Mouse (Mus musculus) fat pad, adult 2 months (tissue): ENCODE measurements around the gene Ypel2.

Experiments used
- DNase-seq: peaks from one replicate; pipeline ENCODE4 v3.0.0-alpha.2; 2011; ENCODE audit warnings: low read depth, low spot score; ENCODE audit errors: extremely low read depth

Ypel2 gene

DNA sequence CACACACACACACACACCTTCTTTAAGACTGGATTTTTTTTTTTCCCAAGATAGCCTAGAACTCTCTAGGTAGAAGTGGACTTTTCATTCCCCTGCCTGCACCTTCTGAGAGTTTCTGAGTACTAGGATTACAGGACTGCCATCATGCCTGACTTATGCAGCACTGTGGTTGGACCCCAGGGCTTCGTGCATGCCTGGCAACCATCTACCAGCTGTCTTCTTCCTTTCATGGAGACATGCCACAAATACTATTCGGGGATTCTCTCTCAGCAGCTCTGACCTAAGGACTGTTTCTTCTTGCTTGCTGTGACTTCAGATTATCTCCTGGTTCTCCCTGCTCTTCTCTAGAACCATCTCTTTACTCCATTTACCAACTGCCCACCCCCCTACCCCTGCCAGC, 88.2 kb downstream of the Ypel2 start:
- no peak for DNase-seq

DNA sequence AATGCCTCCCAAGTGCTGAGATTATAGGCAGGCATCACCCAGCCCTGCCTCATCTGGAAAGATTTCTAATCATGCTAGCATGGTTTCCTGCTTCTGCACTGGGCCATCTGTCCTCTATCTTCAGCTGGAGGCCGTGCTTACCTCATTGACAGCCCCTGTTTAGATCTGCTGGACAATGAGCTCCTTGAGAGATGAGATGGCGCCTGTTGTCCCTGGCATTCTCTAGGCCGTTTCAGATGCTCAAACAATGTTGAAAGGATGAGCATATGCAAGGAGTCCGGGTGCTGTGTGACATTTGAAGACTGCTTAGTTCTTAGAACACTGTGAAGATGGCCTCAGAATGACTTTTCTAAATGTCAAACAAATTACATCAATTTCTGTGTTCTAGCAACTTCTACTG, 88.8 kb downstream of the Ypel2 start:
- DNase-seq, result no peak

DNA sequence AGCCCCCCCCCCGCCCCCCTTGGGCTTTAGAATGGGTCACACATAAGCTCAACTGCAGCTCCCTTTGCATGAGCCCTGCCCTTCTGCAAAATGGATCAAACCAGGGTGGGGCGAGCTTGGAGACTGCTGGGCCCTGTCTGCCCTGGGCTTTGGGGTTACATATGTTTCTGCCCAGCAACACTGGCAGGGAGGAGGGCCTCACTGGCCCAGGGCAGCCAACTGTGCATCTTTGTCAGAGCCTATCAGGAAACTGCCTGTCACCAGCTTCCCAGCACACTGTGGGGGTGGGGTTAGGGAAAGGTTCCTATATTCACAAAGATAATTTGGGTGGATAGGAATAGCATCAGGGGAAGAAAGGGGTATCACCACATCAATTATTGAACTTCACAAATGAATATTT, 95.1 kb downstream of the Ypel2 start:
- no peak for DNase-seq

DNA sequence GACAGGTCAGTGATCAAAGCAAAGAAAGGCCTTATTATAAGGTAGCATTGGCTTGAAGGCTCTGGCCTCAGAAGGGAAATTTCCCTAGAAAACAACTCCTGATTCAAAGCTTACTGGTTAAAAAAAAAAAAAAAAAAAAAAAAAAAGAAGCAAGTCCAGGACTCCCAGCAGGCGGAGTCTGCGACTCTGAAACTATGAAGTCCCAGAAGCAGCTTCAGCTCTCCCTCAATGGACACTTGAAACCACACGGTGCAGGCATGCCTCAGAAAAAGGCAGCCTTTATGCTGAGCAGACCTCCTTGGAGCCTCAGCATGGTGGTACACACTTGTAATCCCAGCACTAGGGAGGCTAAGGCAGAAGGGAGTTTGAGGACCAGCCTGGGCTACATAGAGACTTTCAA, 97.9 kb downstream of the Ypel2 start:
- DNase-seq, result no peak

DNA sequence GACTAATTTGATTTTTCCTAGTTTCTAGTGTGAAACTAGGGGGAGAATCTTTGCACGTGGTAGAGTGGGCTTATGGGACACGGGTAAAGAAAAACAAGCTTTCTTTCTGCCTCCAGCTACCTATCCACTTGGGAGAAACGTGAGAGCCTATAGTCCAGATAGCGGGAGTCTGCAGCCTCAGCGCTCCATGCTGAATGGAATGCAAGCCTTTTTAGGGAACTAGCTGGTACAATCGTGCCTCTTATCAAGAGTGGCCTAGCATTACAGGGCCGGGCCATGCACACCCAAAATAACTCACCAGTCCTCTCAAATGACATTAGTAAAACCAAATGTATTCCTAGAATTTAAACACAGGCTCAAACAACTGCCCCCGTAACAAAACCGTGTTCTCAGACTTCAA, 98.4 kb downstream of the Ypel2 start:
- no peak for DNase-seq

DNA sequence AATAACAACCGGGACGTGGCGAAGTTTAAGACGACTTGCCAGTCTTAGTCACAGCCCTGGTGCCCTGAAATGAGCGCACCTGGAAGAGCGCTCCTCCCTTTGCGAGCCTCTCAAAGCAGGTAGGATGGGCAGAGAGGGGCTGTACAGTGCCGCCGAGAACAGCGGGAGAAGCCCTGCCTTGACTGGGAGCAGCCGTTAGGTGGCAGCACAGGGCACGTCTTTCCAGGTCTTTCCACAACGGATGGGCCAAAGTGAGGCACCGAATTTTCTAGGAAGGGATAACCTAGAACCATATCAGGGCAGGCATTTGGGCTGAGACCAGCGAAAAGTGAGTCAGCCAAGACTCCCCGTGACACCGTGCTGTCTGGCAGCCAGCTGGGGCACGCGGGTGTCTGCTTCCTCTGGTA, 99.3 kb downstream of the Ypel2 start:
- DNase-seq, result no peak

DNA sequence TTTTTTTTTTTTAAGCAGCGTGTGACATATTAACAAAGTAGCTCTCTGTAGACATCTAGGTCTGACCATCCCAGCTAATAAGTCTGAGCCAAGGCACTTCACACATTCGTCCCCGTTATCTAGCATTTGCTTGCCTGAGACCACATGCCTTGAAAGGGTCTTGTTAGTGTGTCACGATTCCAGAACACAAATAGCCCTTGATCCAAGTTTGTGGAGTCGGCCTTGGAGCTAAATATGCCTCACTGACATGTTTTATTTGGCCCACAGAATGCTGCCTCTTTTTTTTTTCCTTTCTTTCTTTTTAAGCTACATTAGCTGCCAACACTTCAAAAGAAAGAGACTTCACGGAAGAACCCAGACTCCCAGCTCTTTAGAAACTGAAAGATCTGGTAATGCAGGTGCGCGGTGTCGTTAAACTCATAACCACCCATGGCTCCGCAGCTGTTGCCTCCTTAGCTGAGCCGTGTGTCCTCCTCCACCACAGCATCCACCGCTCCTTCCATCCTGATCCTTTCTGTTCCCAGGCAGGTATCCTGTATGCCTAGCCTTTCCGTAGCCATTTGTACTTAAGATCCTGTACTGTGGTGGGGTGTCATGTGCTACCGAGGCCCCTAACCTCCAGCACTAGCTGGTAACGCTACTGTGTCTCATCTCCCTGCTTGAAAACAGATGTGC, 100.4 kb downstream of the Ypel2 start:
- DNase-seq, result no peak
